Mouse (Mus musculus): ENCODE measurements around the gene Nol9. TPM values are rescaled to one million over a fixed set of nuclear protein-coding genes. Genes with fewer than 3 reads are reported as not detected.

Gene Nol9
- polyA plus RNA-seq, 1 experiment from 2014 or later = 16.1 TPM

- Histone ChIP-seq H3K27ac (ENCODE audit: low read depth, low read length) (peak within 1 kb of the TSS; percentile 62), H3K4me1 (ENCODE audit: control insufficient read depth, insufficient read depth, low read length) (peaks cover 15% of the 10 kb centered on the region), H3K4me2 (ENCODE audit: low read length) (peak within 1 kb of the TSS; percentile 100), H3K4me3 (ENCODE audit: low read depth, low read length) (peak within 1 kb of the TSS; percentile 71), H3K9ac (ENCODE audit: low read length) (peak within 1 kb of the TSS; percentile 66), H3K9me3 (replicated peaks; ENCODE audit: control insufficient read depth, low read length) (no peaks in the 10 kb centered on the region), H3K36me3 (ENCODE audit: control insufficient read depth, insufficient read depth, low read length) (no peaks in the 10 kb centered on the region), H3K27me3 (replicated peaks; ENCODE audit: control insufficient read depth, insufficient read depth, low read length) (peaks cover 15% of the 10 kb centered on the region)
- under 1% methylated on average over 44 of the region's 45 CpGs for WGBS
- ATAC-seq (peak; percentile 86), DNase-seq (ENCODE audit: low spot score) (peak; percentile 92)
Measured at GRCm38 (mm10) chr4:152008622-152009075, 30.5 kb upstream of the Nol9 start, which contains the start of gene Klhl21. Gene Klhl21 (plus strand): TSS chr4:152008803.

GRCm38 (mm10) chr4:152009076-152010051 lies 29.8 kb upstream of the Nol9 start:
- DNase-seq (ENCODE audit: low spot score) = peak; percentile 65

GRCm38 (mm10) chr4:152010091-152010706 lies 28.9 kb upstream of the Nol9 start:
- Histone ChIP-seq H3K27ac (ENCODE audit: low read depth, low read length) (no peak overlapping the region), H3K27me3 (replicated peaks; ENCODE audit: control insufficient read depth, insufficient read depth, low read length) (peaks cover 15% of the 10 kb centered on the region), H3K9me3 (replicated peaks; ENCODE audit: control insufficient read depth, low read length) (no peaks in the 10 kb centered on the region), H3K9ac (ENCODE audit: low read length) (0 out of 2 replicates have a peak overlapping the region, but pooled peaks have one; percentile 66), H3K36me3 (ENCODE audit: control insufficient read depth, insufficient read depth, low read length) (0 out of 2 replicates have a peak, but pooled peaks cover 1% of the 10 kb centered on the region), H3K4me2 (ENCODE audit: low read length) (peak overlapping the region; percentile 100), H3K4me1 (ENCODE audit: control insufficient read depth, insufficient read depth, low read length) (peaks cover 15% of the 10 kb centered on the region), H3K4me3 (ENCODE audit: low read depth, low read length) (peak overlapping the region; percentile 71)
- WGBS = 1% methylated on average over 10 of the region's 10 CpGs
- no peak for ATAC-seq
- peak; percentile 33 for DNase-seq (ENCODE audit: low spot score)

More at GRCm38 (mm10) chr4:152009076-152010051, 29.8 kb upstream of the Nol9 start:
- peak overlapping the region; percentile 66 for H3K9ac ChIP-seq (ENCODE audit: low read length)
- peak overlapping the region; percentile 62 for H3K27ac ChIP-seq (ENCODE audit: low read depth, low read length)
- H3K4me3 ChIP-seq (ENCODE audit: low read depth, low read length) = peak overlapping the region; percentile 71
- peak overlapping the region; percentile 100 for H3K4me2 ChIP-seq (ENCODE audit: low read length)
- ATAC-seq = peak; percentile 80
- H3K4me1 ChIP-seq (ENCODE audit: control insufficient read depth, insufficient read depth, low read length) = peaks cover 15% of the 10 kb centered on the region
- peaks cover 15% of the 10 kb centered on the region for H3K27me3 ChIP-seq (replicated peaks; ENCODE audit: control insufficient read depth, insufficient read depth, low read length)
- under 1% methylated on average over 101 of the region's 115 CpGs for WGBS
- no peaks in the 10 kb centered on the region for H3K9me3 ChIP-seq (replicated peaks; ENCODE audit: control insufficient read depth, low read length)
- H3K36me3 ChIP-seq (ENCODE audit: control insufficient read depth, insufficient read depth, low read length) = no peaks in the 10 kb centered on the region

- no peak for ATAC-seq
- 7% methylated on average over 13 of the region's 13 CpGs for WGBS
- Histone ChIP-seq H3K36me3 (ENCODE audit: control insufficient read depth, insufficient read depth, low read length) (peaks cover 4% of the 10 kb centered on the region; the same call in 1 of the 2 replicates), H3K4me3 (ENCODE audit: low read depth, low read length) (peak overlapping the region; percentile 71; the same call in 1 of the 2 replicates), H3K9me3 (replicated peaks; ENCODE audit: control insufficient read depth, low read length) (no peaks in the 10 kb centered on the region), H3K4me2 (ENCODE audit: low read length) (peak overlapping the region; percentile 100), H3K4me1 (ENCODE audit: control insufficient read depth, insufficient read depth, low read length) (peaks cover 15% of the 10 kb centered on the region), H3K27ac (ENCODE audit: low read depth, low read length) (no peak overlapping the region), H3K27me3 (replicated peaks; ENCODE audit: control insufficient read depth, insufficient read depth, low read length) (peaks cover 15% of the 10 kb centered on the region), H3K9ac (ENCODE audit: low read length) (no peak overlapping the region)
- DNase-seq (ENCODE audit: low spot score) = no peak
Measured at GRCm38 (mm10) chr4:152010707-152011134, 28.4 kb upstream of the Nol9 start.

- Histone ChIP-seq H3K9ac (ENCODE audit: low read length) (no peak overlapping the region), H3K4me1 (ENCODE audit: control insufficient read depth, insufficient read depth, low read length) (peaks cover 15% of the 10 kb centered on the region), H3K9me3 (replicated peaks; ENCODE audit: control insufficient read depth, low read length) (no peaks in the 10 kb centered on the region), H3K4me2 (ENCODE audit: low read length) (peak overlapping the region; percentile 100), H3K27ac (ENCODE audit: low read depth, low read length) (no peak overlapping the region), H3K4me3 (ENCODE audit: low read depth, low read length) (0 out of 2 replicates have a peak overlapping the region, but pooled peaks have one; percentile 4), H3K36me3 (ENCODE audit: control insufficient read depth, insufficient read depth, low read length) (peaks cover 4% of the 10 kb centered on the region; the same call in 1 of the 2 replicates), H3K27me3 (replicated peaks; ENCODE audit: control insufficient read depth, insufficient read depth, low read length) (peaks cover 15% of the 10 kb centered on the region)
- 85% methylated on average over 8 of the region's 8 CpGs for WGBS
- ATAC-seq (no peak), DNase-seq (ENCODE audit: low spot score) (no peak)
Measured at GRCm38 (mm10) chr4:152011171-152011760, 27.9 kb upstream of the Nol9 start.

GRCm38 (mm10) chr4:152012109-152012508 lies 27.0 kb upstream of the Nol9 start:
- Histone ChIP-seq H3K36me3 (ENCODE audit: control insufficient read depth, insufficient read depth, low read length) (peaks cover 4% of the 10 kb centered on the region; the same call in 1 of the 2 replicates), H3K9me3 (replicated peaks; ENCODE audit: control insufficient read depth, low read length) (no peaks in the 10 kb centered on the region), H3K27me3 (replicated peaks; ENCODE audit: control insufficient read depth, insufficient read depth, low read length) (peaks cover 11% of the 10 kb centered on the region), H3K9ac (ENCODE audit: low read length) (no peak overlapping the region), H3K27ac (ENCODE audit: low read depth, low read length) (no peak overlapping the region), H3K4me1 (ENCODE audit: control insufficient read depth, insufficient read depth, low read length) (peaks cover 15% of the 10 kb centered on the region), H3K4me2 (ENCODE audit: low read length) (no peak overlapping the region), H3K4me3 (ENCODE audit: low read depth, low read length) (no peak overlapping the region)
- DNase-seq (ENCODE audit: low spot score) = no peak
- ATAC-seq = no peak
- 91% methylated on average over 16 of the region's 16 CpGs for WGBS

- H3K4me2 ChIP-seq (ENCODE audit: low read length) = no peak overlapping the region
- H3K9ac ChIP-seq (ENCODE audit: low read length) = no peak overlapping the region
- ATAC-seq (no peak), DNase-seq (ENCODE audit: low spot score) (no peak)
- no peaks in the 10 kb centered on the region for H3K9me3 ChIP-seq (replicated peaks; ENCODE audit: control insufficient read depth, low read length)
- H3K4me1 ChIP-seq (ENCODE audit: control insufficient read depth, insufficient read depth, low read length) = peaks cover 13% of the 10 kb centered on the region
- no peak overlapping the region for H3K27ac ChIP-seq (ENCODE audit: low read depth, low read length)
- 82% methylated on average over 12 of the region's 12 CpGs for WGBS
- H3K4me3 ChIP-seq (ENCODE audit: low read depth, low read length) = no peak overlapping the region
- no peaks in the 10 kb centered on the region for H3K27me3 ChIP-seq (replicated peaks; ENCODE audit: control insufficient read depth, insufficient read depth, low read length)
- peaks cover 4% of the 10 kb centered on the region; the same call in 1 of the 2 replicates for H3K36me3 ChIP-seq (ENCODE audit: control insufficient read depth, insufficient read depth, low read length)
Measured at GRCm38 (mm10) chr4:152013036-152013813, 25.9 kb upstream of the Nol9 start.

- Histone ChIP-seq H3K9me3 (replicated peaks; ENCODE audit: control insufficient read depth, low read length) (no peaks in the 10 kb centered on the region), H3K27me3 (replicated peaks; ENCODE audit: control insufficient read depth, insufficient read depth, low read length) (no peaks in the 10 kb centered on the region), H3K4me3 (ENCODE audit: low read depth, low read length) (no peak overlapping the region), H3K4me2 (ENCODE audit: low read length) (no peak overlapping the region), H3K4me1 (ENCODE audit: control insufficient read depth, insufficient read depth, low read length) (no peaks in the 10 kb centered on the region), H3K27ac (ENCODE audit: low read depth, low read length) (no peak overlapping the region), H3K36me3 (ENCODE audit: control insufficient read depth, insufficient read depth, low read length) (peaks cover 59% of the 10 kb centered on the region), H3K9ac (ENCODE audit: low read length) (no peak overlapping the region)
- no peak for DNase-seq (ENCODE audit: low spot score)
- no peak for ATAC-seq
- 88% methylated on average over 6 of the region's 6 CpGs for WGBS
Measured at GRCm38 (mm10) chr4:152019073-152019472, 20.0 kb upstream of the Nol9 start.
